Mouse (Mus musculus) regulatory T cell (primary cell): ENCODE measurements around the gene Cpne4.

ENCODE experiments used
- in situ Hi-C: fragments of 300-600 bp; cut with MboI, MseI; formaldehyde crosslinking; loops from one replicate; pipeline ENCODE4 v1.15.1; 2025; ENCODE audit warnings: high pct_unique_total_duplicates

Cpne4 gene

DNA sequence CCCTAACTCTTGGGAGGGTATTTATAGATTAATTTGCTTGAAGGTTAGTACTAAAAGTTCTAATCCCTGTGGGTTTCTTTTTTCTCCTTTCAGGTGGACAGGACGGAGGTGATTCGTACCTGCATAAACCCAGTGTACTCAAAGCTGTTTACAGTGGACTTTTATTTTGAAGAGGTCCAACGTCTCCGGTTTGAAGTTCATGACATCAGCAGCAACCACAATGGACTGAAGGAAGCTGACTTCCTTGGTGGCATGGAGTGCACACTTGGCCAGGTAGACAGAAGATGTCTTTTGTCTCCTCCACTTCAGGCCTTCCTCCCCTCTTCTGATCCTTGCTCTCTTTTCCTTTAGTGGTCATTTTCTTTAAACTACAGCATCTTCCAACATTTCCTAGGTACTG is 325.5 kb downstream of the Cpne4 start:
- in situ Hi-C loops = no loop called here

DNA sequence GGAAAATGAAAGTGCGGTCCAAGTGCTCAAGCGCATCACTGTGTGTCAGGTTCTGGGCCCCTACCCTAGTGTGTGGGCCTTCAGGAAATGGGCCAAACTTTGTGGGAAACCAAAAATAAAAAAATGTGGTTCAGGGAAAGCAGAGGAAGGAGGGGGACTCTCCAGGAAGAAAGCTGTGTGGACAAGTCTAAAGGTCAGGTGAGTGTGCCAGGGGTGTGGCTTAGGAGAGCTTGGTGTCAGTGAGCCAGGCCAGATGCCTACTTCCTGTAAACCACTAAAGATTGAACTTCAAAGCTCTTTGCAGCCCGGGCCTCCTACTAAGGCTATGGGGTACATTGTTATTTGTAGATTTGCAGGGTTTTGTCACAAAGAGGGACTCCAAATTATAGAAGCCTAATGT is 327.1 kb downstream of the Cpne4 start:
- in situ Hi-C loops = no loop called here

DNA sequence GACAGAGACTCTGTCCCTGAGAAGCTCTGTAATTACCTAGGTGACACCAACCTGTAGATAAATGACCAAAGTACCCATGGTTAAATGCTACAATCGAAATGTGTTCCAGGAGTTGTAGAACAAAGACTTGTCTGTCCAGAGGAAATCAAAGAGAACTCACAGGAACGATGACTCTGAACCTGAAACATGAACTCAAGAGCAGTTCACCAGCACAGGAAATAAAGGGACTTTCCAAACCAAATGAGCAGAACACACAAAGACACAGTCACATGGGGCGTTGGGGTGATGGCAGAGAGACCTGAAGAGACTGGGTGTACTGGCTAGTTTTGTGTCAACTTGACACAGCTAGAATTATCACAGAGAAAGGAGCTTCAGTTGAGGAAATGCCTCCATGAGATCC is 329.9 kb downstream of the Cpne4 start:
- in situ Hi-C loops = no loop called here

DNA sequence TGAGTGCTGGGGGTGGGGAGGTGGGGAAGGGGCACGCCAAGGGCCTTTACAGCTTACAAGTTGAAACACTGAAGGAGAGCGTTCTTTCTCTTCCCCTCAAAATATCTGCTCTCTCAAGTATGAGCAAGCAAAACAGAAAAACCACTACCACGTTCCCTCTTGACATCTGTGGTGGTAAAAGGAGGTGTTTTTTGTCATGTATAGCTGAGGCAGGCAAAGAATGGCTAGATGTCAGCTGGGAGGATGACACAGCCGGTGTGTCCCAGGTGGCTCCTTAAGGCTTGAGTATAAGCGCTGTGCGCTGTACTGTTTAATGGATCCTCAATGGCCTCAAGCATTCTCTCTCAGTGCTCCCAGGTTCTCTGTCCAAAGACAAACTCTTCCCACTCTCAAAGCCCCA is 331.5 kb downstream of the Cpne4 start:
- in situ Hi-C loops = no loop called here

DNA sequence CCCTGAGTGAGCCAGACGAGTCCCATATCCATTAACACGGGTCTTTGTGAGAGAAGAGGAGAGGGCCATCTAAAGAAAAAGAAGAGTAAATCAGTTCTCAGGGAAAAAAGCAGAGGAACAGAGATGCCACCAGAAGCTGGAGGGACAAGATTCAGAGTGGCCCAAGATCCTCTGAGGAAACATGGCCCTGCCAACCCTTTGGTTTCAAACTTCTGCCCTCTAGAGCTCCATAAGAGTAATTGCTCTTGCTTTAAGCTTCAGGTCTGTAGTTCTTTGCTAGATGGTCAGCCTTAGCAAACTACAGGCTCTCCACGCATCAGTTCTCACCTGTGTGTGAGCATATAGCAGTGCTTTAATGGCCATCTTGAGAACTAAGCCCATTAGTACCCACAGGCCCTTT is 343.4 kb downstream of the Cpne4 start:
- in situ Hi-C loops = no loop called here

DNA sequence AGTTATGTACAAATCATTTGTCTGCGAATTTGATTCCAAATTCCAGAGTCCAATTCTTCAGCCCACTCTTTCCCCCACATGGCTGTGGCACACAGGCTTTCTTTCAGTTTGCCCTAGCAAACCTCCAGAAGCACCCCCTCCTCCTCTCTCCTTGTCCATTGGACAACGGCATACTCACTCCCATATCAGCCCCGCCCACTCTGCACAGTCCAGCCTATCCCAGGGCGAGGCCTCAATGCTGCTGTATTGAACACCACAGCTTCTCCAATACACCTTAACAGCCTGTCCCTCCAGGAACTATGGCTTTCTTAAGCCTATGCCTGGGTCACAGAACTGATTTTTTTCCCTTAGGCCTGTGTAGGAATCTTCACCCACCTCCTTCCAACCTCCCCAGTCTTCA is 348.3 kb downstream of the Cpne4 start:
- in situ Hi-C loops = no loop called here

DNA sequence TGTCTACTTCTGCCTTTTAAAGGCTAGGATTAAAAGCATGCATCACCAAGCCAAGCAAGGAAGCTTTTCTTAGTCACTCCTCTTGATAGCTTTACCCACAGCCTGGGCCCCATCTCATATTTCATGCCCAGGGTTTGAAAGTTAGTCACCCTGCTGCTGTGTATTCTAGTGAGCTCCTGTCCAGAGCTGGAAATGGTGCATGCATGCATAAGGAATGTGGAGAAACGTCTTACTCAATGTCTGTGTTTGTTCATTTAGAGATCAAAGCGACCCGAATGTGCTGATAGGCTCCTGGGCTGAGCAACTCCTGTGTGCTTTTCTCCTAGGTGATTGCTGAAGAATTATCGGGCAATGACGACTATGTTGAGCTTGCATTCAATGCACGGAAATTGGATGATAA is 354.0 kb downstream of the Cpne4 start:
- in situ Hi-C loops = no loop called here

DNA sequence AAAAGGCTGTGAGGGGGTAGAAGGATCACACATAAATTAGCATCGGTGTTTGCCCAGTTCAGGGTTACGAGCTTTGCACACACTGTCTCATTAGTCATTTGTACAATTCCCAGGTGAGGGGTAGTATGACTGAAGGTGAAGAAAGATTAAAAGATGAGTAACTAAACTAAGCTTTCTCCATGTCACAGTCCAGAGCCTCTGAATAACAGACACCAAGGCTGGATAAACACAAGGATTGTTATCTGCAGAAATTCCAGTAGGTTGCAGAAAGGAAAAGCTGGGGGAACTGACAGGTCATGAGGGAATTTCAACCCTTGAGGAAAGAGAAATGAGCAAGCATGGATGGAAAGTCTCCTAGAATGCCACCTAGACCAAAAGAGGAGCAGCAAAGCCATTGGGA is 354.7 kb downstream of the Cpne4 start:
- in situ Hi-C loops = no loop called here

DNA sequence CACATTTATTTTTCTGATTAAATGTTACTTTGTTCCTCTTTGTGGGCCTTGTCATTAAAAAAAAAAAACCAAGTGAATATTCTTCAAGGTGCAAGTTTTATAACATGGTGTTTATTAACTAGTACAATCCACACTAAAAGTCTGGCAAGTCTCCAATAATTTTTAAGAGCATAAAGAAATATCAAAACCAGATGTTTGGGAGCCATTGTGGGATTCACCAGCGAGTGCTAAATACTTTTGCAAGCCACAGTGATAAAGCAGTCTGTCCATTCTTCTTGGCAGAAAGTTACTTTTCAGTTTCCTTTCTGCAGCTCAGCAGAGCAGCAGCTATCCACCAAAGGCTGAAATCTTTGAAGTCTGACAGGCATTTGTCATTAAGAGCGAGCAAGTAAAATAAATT is 365.6 kb downstream of the Cpne4 start:
- in situ Hi-C loops = no loop called here

DNA sequence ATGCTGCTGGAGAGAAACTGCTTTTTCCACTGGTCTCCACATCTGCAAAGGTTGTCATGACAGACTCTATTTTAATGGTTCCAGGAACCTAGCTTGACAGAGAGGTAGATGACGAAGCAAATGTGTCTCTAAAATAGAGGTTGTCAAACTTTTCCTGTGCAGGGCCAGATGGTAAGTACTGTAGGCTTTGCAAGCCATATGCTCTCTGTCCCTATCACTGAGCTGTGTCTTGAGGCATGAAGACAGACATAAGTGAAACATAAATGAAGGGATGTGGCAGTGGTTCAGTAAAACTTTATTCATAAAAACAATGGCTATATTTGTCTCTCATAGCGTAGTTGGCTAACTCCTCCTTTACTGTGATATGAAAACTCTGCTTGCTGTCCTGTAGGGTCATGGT is 366.2 kb downstream of the Cpne4 start:
- in situ Hi-C loops = no loop called here

DNA sequence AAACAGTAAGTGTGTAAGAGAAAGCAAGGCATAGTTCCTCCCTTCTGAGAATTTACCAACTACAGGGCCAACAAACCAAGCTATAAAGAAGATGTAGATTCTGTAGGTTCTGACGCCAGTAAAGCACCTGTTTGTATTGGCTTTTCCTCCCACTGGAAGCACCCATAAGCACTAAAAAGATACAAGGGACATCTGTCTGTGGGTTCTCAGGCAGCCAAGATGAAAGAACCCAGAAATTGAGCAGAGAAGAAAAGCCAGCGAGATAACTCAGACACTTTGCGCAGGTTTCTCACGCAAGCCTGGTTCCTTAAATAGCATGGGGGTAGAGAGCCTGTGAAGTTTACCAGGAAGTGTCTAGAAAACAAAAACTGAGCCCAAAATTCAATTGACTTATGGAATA is 374.1 kb downstream of the Cpne4 start:
- in situ Hi-C loops = no loop called here

DNA sequence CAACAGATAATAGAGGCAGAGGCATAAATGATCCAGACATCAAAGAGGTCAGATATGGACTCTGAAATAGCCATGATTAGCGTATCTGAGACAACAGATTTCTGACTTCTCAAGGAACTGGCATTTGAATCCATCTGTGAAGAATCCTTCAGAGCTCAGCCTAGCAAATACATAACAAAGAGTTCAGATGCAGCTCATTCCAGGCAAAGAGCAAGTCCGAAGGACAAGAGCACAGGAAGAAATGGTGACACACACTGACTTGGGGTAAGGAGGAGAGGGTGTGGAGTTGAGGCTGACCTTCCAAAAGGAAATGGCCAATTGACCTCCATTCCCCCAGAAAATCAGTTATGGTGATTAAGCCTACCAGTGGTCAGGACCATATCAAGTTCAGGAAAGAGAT is 375.0 kb downstream of the Cpne4 start:
- in situ Hi-C loops = no loop called here

DNA sequence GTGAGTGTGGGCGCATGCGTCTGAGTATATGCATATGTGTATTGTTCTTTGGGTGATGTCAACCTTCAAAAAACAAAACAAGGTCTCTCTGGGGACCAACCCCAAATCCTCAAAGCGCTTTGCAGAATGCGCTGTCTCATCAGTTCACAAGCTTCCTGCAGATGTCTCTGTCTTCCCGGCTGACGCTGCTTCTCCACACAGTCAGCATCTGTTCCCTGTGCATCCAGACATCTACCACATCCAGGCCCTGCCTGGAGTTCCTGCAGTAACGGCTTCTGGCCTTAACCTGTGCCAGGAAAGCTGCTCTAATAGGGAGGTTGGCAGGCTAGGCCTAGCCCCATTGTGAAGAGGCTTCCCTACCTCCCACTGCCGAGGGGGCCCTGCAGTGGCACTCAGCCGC is 381.7 kb downstream of the Cpne4 start:
- in situ Hi-C loops = no loop called here

DNA sequence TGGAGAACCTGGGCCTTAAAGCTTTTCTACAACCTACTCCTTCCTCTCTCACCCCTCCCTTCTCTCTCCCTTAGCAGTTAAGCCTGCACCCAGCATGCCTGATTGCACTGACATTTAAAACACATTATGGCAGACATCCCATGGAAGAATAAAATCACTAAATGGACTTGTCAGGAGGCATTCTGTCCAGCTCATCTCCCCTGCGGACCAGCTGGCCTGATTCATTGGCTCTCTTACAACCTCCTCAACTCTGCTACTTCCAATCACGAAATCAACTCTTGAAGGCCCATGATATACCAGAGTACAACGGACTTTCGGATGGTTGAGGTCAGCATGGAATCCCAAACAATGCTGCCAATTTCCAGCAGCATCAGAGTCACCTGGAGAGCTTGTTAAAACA is 393.3 kb downstream of the Cpne4 start:
- in situ Hi-C loops = loop anchor here (5.0 kb wide), 1 partner anchor 152 kb away; no protein-coding TSS in a partner anchor

DNA sequence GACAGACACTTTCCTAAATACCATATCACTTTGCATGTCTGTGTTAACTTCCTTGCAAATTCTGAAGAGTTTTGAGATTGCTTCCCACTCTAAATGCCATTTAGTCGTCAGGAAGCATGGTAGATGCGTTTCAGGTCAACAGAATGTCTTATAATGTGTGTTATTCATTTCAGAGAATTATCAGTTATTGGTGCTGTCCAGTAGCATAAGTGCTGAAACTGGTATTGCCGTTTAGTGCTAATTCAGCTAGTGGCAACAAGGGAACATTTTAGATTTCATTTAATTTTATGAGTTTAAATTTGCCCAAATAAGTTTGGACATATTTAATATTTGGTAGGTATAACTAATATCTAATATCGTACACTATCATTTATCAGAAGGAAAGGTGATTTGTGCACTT is 403.5 kb downstream of the Cpne4 start:
- in situ Hi-C loops = no loop called here

DNA sequence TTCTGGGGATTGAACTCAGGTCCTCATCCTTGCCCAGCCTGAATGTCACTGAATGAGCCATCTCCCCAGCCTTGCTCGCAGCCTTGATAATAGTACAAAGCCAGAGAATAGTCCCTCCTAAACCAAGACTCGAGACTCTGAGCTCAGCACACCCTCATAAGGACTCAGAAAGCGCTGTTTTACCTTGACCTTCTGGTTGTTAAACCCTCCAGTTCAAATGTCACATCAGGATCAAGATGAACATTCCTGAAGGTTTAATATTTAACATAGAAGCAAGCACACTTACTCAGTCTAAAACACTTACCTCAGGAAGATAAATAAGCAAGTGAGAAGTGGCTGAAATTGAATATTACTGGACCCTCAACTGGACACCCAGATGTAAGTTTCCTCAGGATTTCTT is 405.1 kb downstream of the Cpne4 start:
- in situ Hi-C loops = no loop called here

DNA sequence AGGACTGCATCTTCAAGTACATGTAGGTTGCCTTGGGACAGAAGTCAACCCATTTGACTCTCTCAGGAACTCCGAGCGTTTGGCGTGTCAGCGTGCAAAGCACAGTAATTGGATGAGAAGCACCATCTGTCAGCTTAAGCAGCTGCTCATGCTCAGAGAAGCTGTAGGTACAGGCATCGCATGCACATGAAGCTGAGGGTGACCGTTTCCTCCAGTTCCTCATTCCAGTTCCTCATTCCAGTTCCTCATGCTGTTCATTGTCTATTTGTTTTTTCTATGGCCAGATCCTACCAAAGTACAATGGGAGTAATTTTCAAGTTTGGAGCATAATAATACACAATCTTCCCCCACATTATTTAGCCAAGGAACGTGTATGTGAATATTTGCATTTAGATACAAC is 425.7 kb downstream of the Cpne4 start:
- in situ Hi-C loops = no loop called here

DNA sequence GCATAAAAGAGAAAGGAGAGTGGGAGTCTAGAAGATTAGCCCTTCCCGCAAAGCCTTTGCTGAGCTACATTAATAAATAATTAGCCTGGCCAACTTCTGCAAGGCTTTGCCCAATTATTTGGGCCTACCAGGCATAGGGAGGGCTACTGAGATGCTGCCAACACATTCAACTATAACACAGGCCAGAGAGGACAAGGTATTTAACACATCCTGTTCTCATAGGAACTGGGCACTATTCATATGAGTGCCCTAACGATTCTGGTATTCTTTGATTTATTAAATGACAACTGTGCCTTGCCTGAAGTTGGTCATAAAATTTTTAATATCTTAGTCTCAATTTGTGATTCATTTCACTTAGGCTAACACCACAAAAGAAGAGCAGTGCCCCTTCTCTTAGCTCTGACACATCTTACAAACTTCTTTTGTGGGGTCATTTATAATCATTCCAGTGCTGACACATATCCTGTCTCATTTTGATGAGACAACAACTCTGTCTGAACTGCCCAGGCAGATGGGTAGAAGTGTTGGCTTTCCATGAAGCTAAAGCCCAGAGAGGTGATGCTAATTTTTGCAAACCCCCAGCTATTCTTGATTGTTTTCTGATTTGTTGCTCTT is 435.0 kb downstream of the Cpne4 start:
- in situ Hi-C loops = no loop called here

DNA sequence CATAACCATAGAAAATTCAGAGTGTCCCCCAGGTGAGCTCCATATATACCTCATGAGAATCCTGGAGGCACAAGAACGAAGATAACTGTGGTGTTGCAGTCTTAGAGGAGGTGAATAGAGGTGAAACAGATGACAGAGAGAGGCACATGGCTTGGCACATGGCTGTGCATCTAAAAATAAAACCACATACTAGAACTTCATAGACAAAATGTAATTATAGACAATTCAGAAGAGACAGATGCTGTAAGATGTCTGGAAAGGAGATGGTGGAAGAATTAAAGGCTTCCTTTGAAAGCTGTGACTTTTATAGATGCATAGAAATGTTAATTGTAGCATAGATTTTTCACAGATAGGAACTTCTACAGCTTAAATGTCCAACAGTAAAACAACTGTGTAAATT is 451.1 kb downstream of the Cpne4 start:
- in situ Hi-C loops = no loop called here

DNA sequence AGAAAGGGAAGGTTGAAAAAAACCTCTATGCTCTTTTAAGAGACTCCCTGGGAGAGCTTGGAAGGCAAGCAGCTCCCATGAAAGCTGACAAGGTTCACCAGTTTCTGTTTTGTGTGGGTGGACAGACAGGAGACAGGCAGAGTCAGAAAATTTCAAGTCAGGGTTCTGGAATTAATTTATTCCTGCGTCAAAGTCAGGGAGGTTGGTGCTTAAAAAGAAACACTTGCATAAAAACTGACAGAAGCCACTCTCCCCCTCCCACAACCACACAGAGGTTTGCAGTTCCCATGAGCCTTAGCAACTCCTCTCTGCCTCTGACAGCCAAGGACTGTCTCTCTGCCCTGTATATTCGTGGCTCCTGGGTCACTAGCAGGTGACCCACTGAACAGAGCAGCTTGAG is 463.6 kb downstream of the Cpne4 start:
- in situ Hi-C loops = no loop called here

DNA sequence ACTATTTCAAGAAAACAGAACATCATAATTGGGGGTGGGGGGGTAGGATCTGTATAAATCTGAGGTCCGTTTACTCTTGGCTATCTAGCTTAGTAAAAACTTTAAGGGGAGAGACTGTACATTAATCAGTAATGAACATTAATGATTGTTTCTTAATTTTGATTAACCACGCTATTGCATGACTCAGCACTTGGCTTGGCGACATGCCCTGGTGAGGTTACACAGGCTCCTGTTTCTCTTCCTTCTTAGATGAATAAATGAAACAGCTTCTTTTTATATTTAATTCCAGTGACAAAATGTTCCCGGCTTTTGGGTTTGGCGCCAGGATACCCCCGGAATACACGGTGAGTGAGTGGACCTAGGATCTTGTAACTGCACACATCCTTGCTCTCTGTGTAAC is 471.1 kb downstream of the Cpne4 start:
- in situ Hi-C loops = no loop called here

DNA sequence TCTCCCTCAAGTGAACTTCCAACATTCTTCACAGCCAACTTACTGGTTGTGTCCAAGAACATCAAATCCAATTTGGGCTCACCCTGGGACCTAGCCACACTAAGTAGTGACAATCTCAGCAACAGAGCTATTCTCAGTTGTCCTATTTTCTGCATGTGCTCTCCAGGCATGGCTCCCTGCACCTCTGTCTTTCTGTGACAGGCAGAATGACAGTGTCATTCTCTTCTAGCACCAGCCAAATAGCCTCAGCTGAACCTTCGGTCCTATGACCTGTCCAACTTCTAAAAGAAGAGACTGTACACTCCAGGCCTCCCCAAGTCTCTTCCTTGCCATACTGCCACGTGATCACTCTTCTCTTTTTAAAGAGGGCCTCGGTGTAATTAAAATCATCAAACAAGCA is 481.2 kb downstream of the Cpne4 start:
- in situ Hi-C loops = no loop called here

DNA sequence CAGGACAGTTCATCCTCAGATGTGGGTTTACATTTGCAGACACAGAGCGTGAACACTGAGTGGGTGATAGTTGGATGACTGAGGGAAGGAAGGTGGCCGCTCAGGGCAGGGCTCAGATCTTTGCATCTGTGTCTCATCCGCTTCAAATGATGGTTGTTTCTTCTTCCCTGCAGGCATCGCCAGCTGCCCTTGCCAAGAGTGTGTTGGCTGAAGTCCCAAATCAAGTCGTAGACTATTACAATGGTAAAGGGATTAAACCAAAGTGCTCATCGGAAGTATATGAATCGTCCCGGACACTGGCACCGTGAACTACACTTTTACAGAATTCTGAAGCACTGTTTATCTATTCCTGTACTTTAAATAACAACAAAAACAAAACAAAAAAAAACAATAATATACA is 485.5 kb downstream of the Cpne4 start:
- in situ Hi-C loops = no loop called here

DNA sequence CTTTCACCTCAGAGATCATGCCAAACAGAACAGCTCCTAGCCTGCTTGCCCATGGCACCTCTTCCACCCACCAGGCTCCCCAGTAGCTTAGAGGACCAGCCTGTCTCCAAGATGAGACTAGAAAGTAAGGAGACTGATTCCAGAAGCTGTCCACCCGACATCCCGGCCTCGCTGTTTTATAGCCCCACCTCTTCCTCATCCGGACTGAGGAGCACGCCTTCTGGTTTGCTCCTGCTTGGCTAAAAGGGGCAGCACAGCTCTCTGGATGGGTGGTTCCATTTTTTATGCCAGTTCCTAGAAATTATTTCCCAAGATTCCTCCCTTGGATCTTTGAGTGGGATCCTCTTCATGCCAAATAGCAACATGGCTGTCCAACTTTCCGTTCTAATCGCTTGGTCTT is 486.6 kb downstream of the Cpne4 start:
- in situ Hi-C loops = no loop called here

DNA sequence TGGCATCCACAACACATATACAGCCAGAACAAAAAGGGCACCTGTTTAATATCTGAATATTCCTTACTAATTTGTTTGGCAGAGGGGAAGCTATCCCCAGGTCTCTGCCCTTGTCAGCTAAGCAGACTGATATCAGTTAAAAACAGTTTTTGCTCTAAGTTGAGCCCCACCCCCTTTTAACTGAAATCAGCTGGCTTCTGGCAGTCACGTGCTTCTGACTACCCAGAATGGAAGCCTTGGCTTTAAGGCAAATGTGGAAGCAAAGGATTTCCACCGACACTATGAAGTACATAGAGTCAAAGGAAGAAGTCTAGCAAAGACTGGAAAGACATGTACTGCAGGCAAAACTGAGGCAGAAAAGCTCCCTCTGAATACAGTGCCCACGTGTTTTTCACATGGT is 490.8 kb downstream of the Cpne4 start:
- in situ Hi-C loops = no loop called here
